Mouse (Mus musculus) kidney, postnatal 10 days (tissue): Measurements from ENCODE around the gene Gipc2.
"Not testable (repeated sequence)": the region's sequence is repeated elsewhere in the genome, so short reads cannot be mapped to it uniquely, and the experiment has no call there.

Experiments used
- DNase-seq: peaks from one replicate; pipeline ENCODE4 v3.0.0; 2021; ENCODE audit warnings: mixed read lengths

The Gipc2 gene

DNA sequence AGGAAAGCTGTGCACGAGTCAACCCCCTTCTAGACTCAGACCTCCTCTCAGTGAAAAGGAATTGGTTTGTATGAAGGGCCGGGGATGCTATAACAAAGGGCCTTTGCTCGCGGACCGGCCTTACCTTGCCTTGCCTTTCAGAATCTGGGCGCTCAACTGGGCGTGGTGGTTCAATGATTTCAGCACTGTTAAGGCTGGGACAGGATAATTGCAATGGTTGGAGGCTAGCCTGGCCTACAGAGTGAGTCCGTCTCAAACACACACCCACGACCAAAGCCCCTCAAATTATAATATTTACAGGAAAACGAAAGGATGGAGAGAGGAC lies at the start of gene Gipc2:
TSS of gene Gipc2 (minus strand) at position 132 of the 325 bp plus-strand sequence.
- DNase-seq: no peak

- DNase-seq: no peak
Observed at GRCm38 (mm10) chr3:152213416-152213815, 47.4 kb upstream of the Gipc2 start.

- no peak for DNase-seq
Observed at GRCm38 (mm10) chr3:152211731-152212279, 45.8 kb upstream of the Gipc2 start.

DNA sequence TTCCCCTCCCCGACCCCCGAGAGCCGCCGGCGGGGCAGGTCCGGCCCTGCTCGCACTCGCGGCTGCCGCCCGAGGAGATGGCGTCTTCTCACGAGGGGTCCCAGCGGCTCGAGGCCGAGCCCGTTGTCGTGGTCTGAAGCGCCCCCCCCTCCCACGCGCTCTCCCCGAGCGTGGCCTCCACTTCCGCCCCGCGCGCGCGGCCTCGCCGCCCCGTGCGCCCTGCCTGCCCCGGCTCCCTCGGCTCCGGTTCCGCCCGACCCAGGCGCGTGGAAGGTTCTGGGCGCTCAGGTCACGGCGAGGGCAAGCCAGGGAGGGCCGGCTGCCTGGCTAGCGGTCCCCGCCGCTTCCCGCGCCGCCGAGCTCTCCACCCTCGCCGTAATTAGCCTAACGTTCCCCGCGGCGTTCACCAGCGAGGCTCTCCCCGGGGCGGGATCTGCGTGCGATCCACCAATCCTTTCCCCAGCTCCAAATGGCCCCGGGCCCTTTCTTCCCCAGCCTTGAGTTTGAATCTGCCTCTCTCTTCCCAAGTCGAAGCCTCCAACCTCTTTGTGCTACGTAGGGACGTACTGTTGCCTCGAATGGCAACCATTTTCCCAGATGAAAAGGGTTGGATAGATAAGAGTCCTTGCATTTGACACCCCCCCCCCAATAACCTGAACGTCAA lies 44.8 kb upstream of the Gipc2 start:
- DNase-seq: peak; percentile 82

- peak; percentile 100 for DNase-seq
Observed at GRCm38 (mm10) chr3:152209967-152210634, 44.1 kb upstream of the Gipc2 start, which contains the start of the genes Dnajb4 and Fubp1. Gene Dnajb4 (minus strand): TSS chr3:152210302. Gene Fubp1 (plus strand): TSS chr3:152210422.

DNA sequence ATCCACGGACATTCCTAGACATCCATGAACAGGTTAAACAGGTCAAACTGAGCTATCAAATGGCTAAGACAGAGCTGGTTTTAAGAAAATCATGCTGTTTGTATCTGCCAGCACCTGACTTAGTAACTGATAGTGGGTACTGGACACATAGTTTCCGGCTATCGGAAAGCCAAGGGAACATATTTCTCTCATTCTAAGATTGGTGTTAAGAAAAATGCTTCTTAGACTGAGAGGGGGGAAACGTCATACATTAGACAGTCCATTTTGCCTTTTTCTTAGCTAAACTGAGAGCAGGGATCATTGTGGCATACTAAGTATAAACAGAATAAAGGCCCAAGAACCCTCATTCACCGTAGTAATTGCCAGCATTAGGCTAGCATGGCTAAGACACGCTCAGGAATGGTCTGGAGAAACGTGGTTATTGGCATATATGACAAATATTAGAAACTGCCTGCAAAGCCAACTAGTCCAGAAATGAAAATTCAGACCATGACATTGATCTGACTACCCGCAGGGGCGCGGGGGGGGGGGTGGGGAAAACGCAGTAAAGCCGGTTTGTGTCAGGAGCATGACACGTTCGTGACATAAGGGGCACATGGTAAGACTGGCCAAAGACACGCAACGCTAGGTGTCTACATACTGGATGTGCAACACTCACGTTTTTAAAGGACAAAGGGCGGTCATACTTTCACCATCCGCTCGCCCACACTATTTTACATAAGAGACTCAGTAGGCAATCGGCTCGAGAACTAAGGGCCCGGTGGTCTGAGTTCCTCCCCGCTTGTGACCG lies 43.3 kb upstream of the Gipc2 start:
- DNase-seq: no peak

- no peak for DNase-seq
Observed at GRCm38 (mm10) chr3:152208096-152208885, 42.3 kb upstream of the Gipc2 start.

DNA sequence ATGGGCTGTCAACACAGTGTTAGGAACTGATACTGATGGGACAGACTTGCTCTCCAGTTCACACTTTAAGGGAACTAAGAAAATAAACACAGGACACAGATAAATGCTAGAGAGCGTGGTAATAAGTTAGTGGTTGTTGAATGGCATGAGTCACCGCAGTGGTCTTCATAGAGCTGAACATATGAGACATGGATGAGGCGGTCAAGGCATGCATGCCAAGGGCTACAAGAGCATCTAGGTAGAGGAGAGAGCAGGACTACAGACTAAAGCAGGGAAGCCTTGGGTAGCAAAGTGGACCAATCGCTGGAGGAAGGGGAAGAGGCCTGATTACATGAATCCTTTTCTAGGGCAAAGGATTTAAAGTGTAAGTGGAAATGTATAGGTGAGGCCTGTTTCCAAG lies 41.1 kb upstream of the Gipc2 start:
- no peak for DNase-seq

- no peak for DNase-seq
Observed at GRCm38 (mm10) chr3:152204577-152204976, 38.5 kb upstream of the Gipc2 start.

DNA sequence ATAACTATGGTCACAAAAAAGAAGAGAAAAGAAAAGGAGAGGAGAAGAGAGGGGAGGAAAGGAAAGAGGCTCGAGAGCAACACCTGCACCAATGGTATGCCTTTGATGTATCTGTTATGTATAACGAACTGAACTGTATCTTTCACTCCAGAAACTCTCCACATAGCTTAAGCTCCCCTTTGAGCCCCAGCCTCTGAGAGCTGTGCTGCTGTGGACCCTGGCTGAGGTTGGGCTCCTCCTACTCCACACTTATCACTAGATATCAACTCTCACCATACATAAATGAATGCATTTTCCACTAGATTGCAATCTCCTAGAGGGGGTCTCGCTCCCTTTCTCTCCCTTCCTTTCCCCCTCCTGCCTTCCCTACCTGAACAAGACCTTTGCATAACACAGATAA lies 38.0 kb upstream of the Gipc2 start:
- no peak for DNase-seq

DNA sequence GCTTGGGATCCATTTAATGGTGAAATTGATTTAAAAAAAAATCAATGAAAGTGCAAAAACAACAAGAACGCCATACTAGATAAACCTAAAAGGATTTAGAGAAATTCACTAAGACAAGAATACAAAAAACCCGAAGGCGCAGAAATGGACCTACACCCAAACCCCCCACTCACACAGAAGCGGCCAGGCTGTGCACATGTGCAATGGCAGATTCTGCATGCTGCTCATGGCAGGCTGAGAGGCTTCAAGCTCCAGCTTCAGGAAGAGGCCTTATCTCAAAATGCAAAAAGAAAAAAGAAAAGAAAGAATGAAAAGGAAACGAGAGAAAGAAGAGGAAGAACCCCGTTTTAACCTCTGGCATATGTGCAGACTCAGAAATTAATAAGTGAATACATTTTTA lies 37.4 kb upstream of the Gipc2 start:
- DNase-seq: no peak

DNA sequence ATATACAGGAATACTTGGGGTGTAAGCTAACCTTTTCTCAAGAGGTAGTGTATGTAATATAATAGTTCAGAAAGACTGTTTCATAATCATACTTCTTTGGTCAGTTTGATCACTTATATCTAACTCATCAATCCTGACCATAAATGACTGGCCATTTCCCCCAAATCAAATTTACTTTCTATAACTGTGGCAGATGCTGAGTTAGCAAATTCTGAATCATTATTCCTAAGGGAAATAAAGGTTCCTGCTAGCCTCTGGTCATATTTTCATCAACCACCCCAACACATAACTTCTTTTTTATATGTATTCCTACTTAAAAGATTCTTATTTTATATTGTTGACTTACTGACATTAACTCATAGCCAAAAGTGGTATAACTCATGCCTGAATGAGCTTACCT lies 36.9 kb upstream of the Gipc2 start:
- no peak for DNase-seq

- DNase-seq: no peak
Observed at GRCm38 (mm10) chr3:152201651-152202050, 35.6 kb upstream of the Gipc2 start.

DNA sequence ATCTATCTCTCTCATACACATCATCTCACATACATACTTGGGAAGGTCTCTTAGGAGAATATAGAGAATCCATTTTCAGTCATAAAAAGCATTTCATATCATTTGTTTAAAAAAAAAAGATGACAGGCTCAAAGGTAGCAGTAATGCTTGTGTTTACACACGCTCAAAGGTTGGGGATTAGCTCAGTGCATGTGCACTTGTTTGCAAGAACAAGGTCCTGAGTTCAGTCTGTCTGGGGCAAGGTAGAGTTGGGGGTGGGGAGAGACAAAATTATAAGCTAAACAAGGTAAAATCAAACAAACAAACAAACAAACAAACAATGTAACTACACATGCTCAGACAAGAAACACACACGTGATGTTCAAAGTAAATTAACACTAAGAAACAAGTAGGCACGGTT lies 35.2 kb upstream of the Gipc2 start:
- DNase-seq: no peak

GRCm38 (mm10) chr3:152199125-152199524 lies 33.1 kb upstream of the Gipc2 start:
- DNase-seq: no peak

DNA sequence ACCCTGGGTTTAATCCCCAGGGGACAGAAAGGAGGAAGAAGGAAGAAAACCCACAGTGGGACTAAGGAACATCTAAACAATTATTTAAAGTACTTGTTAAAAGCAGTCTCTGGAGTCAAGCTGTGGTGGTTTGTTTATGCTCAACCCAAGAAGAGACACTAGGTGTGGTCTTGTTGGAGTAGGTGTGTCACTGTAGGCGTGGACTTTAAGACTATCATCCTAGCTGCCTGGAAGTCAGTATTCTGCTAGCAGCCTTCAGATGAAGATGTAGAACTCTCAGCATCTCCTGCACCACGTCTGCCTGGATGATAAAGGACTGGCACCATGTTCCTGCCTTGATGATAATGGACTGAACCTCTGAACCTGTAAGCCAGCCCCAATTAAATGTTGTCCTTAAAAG lies 31.2 kb upstream of the Gipc2 start:
- DNase-seq: not testable (repeated sequence)

- DNase-seq: peak; percentile 90
Observed at GRCm38 (mm10) chr3:152193635-152194097, 27.6 kb upstream of the Gipc2 start.

GRCm38 (mm10) chr3:152193177-152193576 lies 27.1 kb upstream of the Gipc2 start:
- DNase-seq: no peak

GRCm38 (mm10) chr3:152192238-152192931 lies 26.4 kb upstream of the Gipc2 start:
- no peak for DNase-seq

DNA sequence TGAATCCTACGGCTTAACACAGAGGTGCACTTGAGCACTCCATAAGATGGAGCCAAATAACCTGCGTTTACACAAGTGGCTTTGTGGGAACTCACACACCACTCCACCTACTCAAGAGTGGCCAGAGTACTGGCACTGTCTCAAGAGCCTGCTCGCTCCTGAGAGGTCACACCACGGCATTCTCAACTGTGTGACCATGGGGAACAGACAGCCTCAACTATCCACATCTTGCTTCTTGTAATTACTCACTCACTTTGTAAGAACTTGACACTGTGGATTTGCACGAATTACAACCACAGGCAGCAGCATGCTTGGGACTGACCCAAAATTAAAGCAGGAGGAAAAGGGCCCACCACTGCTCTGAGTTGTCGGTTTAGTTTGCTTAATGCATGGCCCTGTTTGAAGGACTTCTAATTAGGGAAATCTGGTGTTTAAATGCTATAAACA lies 25.8 kb upstream of the Gipc2 start:
- DNase-seq: peak; percentile 55

DNA sequence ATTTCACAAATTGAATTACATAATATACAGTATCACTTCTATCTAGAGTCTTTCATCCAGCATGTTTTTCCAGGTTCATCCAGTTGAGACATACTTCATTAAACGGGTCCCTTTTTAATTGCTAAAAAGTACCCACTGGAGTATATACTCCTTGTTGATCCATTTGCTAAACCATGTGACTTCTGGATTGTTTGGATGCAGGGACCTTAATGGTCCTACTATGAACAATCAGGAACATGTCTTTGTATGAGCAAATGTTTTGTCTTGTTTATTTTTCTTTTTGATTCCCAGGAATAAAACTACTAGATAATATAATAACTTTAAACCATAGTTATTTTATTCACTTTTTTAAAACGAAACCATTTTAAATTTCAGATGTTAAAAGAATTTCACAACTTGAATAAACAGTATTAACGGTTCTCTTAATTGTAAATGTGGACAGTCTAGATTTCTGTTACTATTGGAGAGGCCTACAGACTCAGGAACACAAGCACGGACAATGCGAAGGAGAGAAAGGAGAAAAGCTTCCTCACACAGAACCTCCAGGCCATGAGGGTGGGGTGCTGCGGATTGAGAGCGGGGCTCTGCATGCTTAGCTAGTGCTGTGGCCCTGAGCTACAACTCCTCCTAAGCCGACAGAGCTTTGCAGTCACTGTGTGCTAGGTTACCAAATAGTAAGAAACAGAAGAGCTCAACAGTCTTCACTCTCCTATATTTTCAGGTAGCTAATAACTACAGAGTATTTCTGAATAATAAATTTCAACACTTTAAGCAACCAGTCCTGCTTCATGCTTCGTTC lies 24.8 kb upstream of the Gipc2 start:
- no peak for DNase-seq
